Mouse (Mus musculus): Measurements from ENCODE around the gene Nudt7. TPM values are rescaled to one million over a fixed set of nuclear protein-coding genes. Genes with fewer than 3 reads are reported as not detected.

Nudt7 gene
- polyA plus RNA-seq (2015; fragmentation: Nextera tagmentation; extraction: Ambion mirVana): 15.9 and 18.3 TPM in 2 replicates

GRCm38 (mm10) chr8:114133510-114134362 lies at the start of gene Nudt7:
TSS of gene Nudt7 (plus strand) at chr8:114133557.
- H3K4me1 ChIP-seq: peaks cover 8% of the 10 kb centered on the region; the same call in 1 of the 2 replicates
- no peaks in the 10 kb centered on the region for H3K27me3 ChIP-seq (replicated peaks)
- peak within 1 kb of the TSS; percentile 79 for H3K27ac ChIP-seq
- H3K9ac ChIP-seq: peak within 1 kb of the TSS; percentile 48
- WGBS: 3% methylated on average over 23 of the region's 23 CpGs
- peak; percentile 95 for ATAC-seq (ENCODE audit: insufficient read depth, low FRiP score, low read depth)
- no peaks in the 10 kb centered on the region for H3K36me3 ChIP-seq
- H3K9me3 ChIP-seq: no peaks in the 10 kb centered on the region
- H3K4me3 ChIP-seq (replicated peaks): peak within 1 kb of the TSS; percentile 65
- H3K4me2 ChIP-seq: peak within 1 kb of the TSS; percentile 73

- no peaks in the 10 kb centered on the region for H3K36me3 ChIP-seq
These were observed 45.4 kb upstream of the Nudt7 start for GRCm38 (mm10) chr8:114087932-114088331.

GRCm38 (mm10) chr8:114090736-114091135 lies 42.6 kb upstream of the Nudt7 start:
- Histone ChIP-seq H3K9me3 (no peaks in the 10 kb centered on the region), H3K4me1 (no peaks in the 10 kb centered on the region), H3K9ac (no peak overlapping the region), H3K27me3 (replicated peaks) (no peaks in the 10 kb centered on the region), H3K27ac (no peak overlapping the region), H3K4me2 (no peak overlapping the region), H3K36me3 (no peaks in the 10 kb centered on the region), H3K4me3 (replicated peaks) (no peak overlapping the region)
- no peak for ATAC-seq (ENCODE audit: insufficient read depth, low FRiP score, low read depth)
- WGBS: 80% methylated on average over 4 of the region's 4 CpGs

More at GRCm38 (mm10) chr8:114087932-114088331, 45.4 kb upstream of the Nudt7 start:
- no peaks in the 10 kb centered on the region for H3K27me3 ChIP-seq (replicated peaks)
- H3K4me1 ChIP-seq: no peaks in the 10 kb centered on the region
- H3K27ac ChIP-seq: no peak overlapping the region
- H3K9me3 ChIP-seq: no peaks in the 10 kb centered on the region
- no peak overlapping the region for H3K4me2 ChIP-seq
- H3K9ac ChIP-seq: no peak overlapping the region
- no peak for ATAC-seq (ENCODE audit: insufficient read depth, low FRiP score, low read depth)
- no peak overlapping the region for H3K4me3 ChIP-seq (replicated peaks)
- WGBS: 76% methylated on average over 4 of the region's 4 CpGs

- H3K36me3 ChIP-seq: no peaks in the 10 kb centered on the region
- H3K9ac ChIP-seq: no peak overlapping the region
- no peak for ATAC-seq (ENCODE audit: insufficient read depth, low FRiP score, low read depth)
- WGBS: 81% methylated on average over 3 of the region's 3 CpGs
- H3K4me3 ChIP-seq (replicated peaks): no peak overlapping the region
- no peaks in the 10 kb centered on the region for H3K4me1 ChIP-seq
- H3K4me2 ChIP-seq: no peak overlapping the region
- no peaks in the 10 kb centered on the region for H3K27me3 ChIP-seq (replicated peaks)
- H3K9me3 ChIP-seq: no peaks in the 10 kb centered on the region
- H3K27ac ChIP-seq: no peak overlapping the region
These were observed 40.0 kb upstream of the Nudt7 start for GRCm38 (mm10) chr8:114093321-114093720.

- no peak overlapping the region for H3K4me3 ChIP-seq (replicated peaks)
- H3K36me3 ChIP-seq: no peaks in the 10 kb centered on the region
- ATAC-seq (ENCODE audit: insufficient read depth, low FRiP score, low read depth): no peak
- no peaks in the 10 kb centered on the region for H3K4me1 ChIP-seq
- H3K27ac ChIP-seq: no peak overlapping the region
- no peak overlapping the region for H3K9ac ChIP-seq
- no peaks in the 10 kb centered on the region for H3K9me3 ChIP-seq
- WGBS: 82% methylated on average over 4 of the region's 4 CpGs
- no peaks in the 10 kb centered on the region for H3K27me3 ChIP-seq (replicated peaks)
- H3K4me2 ChIP-seq: no peak overlapping the region
These were observed 38.8 kb upstream of the Nudt7 start for GRCm38 (mm10) chr8:114094526-114094925.

GRCm38 (mm10) chr8:114100561-114101206 lies 32.7 kb upstream of the Nudt7 start:
- Histone ChIP-seq H3K4me2 (no peak overlapping the region), H3K27ac (no peak overlapping the region), H3K36me3 (no peaks in the 10 kb centered on the region), H3K9me3 (no peaks in the 10 kb centered on the region), H3K27me3 (replicated peaks) (no peaks in the 10 kb centered on the region), H3K4me3 (replicated peaks) (no peak overlapping the region), H3K9ac (no peak overlapping the region), H3K4me1 (no peaks in the 10 kb centered on the region)
- no peak for ATAC-seq (ENCODE audit: insufficient read depth, low FRiP score, low read depth)
- 77% methylated on average over 14 of the region's 14 CpGs for WGBS

- no peak overlapping the region for H3K27ac ChIP-seq
- no peak overlapping the region for H3K9ac ChIP-seq
- H3K9me3 ChIP-seq: no peaks in the 10 kb centered on the region
- no peak overlapping the region for H3K4me2 ChIP-seq
- WGBS: 74% methylated on average over 7 of the region's 7 CpGs
- no peak for ATAC-seq (ENCODE audit: insufficient read depth, low FRiP score, low read depth)
- no peaks in the 10 kb centered on the region for H3K27me3 ChIP-seq (replicated peaks)
- no peaks in the 10 kb centered on the region for H3K4me1 ChIP-seq
- no peaks in the 10 kb centered on the region for H3K36me3 ChIP-seq
- no peak overlapping the region for H3K4me3 ChIP-seq (replicated peaks)
These were observed 30.0 kb upstream of the Nudt7 start for GRCm38 (mm10) chr8:114103401-114103800.

- H3K9me3 ChIP-seq: no peaks in the 10 kb centered on the region
- H3K27me3 ChIP-seq (replicated peaks): no peaks in the 10 kb centered on the region
- H3K4me1 ChIP-seq: no peaks in the 10 kb centered on the region
- H3K4me2 ChIP-seq: no peak overlapping the region
- ATAC-seq (ENCODE audit: insufficient read depth, low FRiP score, low read depth): no peak
- 87% methylated on average over 5 of the region's 5 CpGs for WGBS
- no peak overlapping the region for H3K27ac ChIP-seq
- no peak overlapping the region for H3K4me3 ChIP-seq (replicated peaks)
- no peak overlapping the region for H3K9ac ChIP-seq
- H3K36me3 ChIP-seq: no peaks in the 10 kb centered on the region
These were observed 27.4 kb upstream of the Nudt7 start for GRCm38 (mm10) chr8:114105971-114106370.

GRCm38 (mm10) chr8:114109365-114110140 lies 23.8 kb upstream of the Nudt7 start:
- Histone ChIP-seq H3K4me2 (no peak overlapping the region), H3K9ac (no peak overlapping the region), H3K36me3 (no peaks in the 10 kb centered on the region), H3K27me3 (replicated peaks) (no peaks in the 10 kb centered on the region), H3K9me3 (no peaks in the 10 kb centered on the region), H3K4me3 (replicated peaks) (no peak overlapping the region), H3K27ac (no peak overlapping the region), H3K4me1 (no peaks in the 10 kb centered on the region)
- WGBS: 73% methylated on average over 20 of the region's 20 CpGs
- ATAC-seq (ENCODE audit: insufficient read depth, low FRiP score, low read depth): no peak

GRCm38 (mm10) chr8:114115076-114115475 lies 18.3 kb upstream of the Nudt7 start:
- no peak for ATAC-seq (ENCODE audit: insufficient read depth, low FRiP score, low read depth)
- Histone ChIP-seq H3K4me1 (no peaks in the 10 kb centered on the region), H3K27me3 (replicated peaks) (no peaks in the 10 kb centered on the region), H3K27ac (no peak overlapping the region), H3K4me3 (replicated peaks) (no peak overlapping the region), H3K9me3 (no peaks in the 10 kb centered on the region), H3K9ac (no peak overlapping the region), H3K4me2 (no peak overlapping the region), H3K36me3 (no peaks in the 10 kb centered on the region)
- 57% methylated on average over 1 of the region's 1 CpGs for WGBS

GRCm38 (mm10) chr8:114116049-114116448 lies 17.3 kb upstream of the Nudt7 start:
- H3K9me3 ChIP-seq: no peaks in the 10 kb centered on the region
- no peak for ATAC-seq (ENCODE audit: insufficient read depth, low FRiP score, low read depth)

GRCm38 (mm10) chr8:114117439-114117838 lies 15.9 kb upstream of the Nudt7 start:
- Histone ChIP-seq H3K4me2 (no peak overlapping the region), H3K36me3 (no peaks in the 10 kb centered on the region), H3K9me3 (no peaks in the 10 kb centered on the region), H3K9ac (no peak overlapping the region), H3K27ac (no peak overlapping the region), H3K4me3 (replicated peaks) (no peak overlapping the region), H3K4me1 (no peaks in the 10 kb centered on the region), H3K27me3 (replicated peaks) (no peaks in the 10 kb centered on the region)
- peak; percentile 63; the same call in 1 of the 2 replicates for ATAC-seq (ENCODE audit: insufficient read depth, low FRiP score, low read depth)

More at GRCm38 (mm10) chr8:114116049-114116448, 17.3 kb upstream of the Nudt7 start:
- Histone ChIP-seq H3K9ac (no peak overlapping the region), H3K36me3 (no peaks in the 10 kb centered on the region), H3K27me3 (replicated peaks) (no peaks in the 10 kb centered on the region), H3K27ac (no peak overlapping the region), H3K4me1 (no peaks in the 10 kb centered on the region), H3K4me3 (replicated peaks) (no peak overlapping the region), H3K4me2 (no peak overlapping the region)
- 7% methylated on average over 2 of the region's 2 CpGs for WGBS

All from stomach, embryonic 15.5 days (tissue).